Mouse (Mus musculus) testis, adult 2 months (tissue): ENCODE measurements around the gene Cyp2d26.

ENCODE experiments used
- CTCF ChIP-seq: fragments of 200-500 bp; IDR thresholded peaks from 2 replicates; pipeline ENCODE4 v1.5.1; 2012; ENCODE audit warnings: low read depth, mild to moderate bottlenecking, inconsistent platforms, low read length, moderate library complexity; ENCODE audit not compliant: control insufficient read depth, insufficient read depth, insufficient replicate concordance
- POLR2A ChIP-seq: fragments of 200-500 bp; IDR thresholded peaks from 2 replicates; pipeline ENCODE4 v1.6.1; 2012; ENCODE audit warnings: low read depth, mild to moderate bottlenecking, inconsistent platforms, low read length, moderate library complexity; ENCODE audit not compliant: control insufficient read depth

GRCm38 (mm10) chr15:82793868-82794267, 226 bp downstream of the Cyp2d26 start:
- TF ChIP-seq CTCF (no peak), POLR2A (no peak)
